Mouse (Mus musculus): ENCODE data around the gene Rpl18a.

The Rpl18a gene

GRCm38 (mm10) chr8:70897021-70897680 lies at the start of gene Rpl18a:
Rpl18a (minus strand) TSS chr8:70897412.
- peak; percentile 92 to 95 for DNase-seq (ENCODE audit: low spot score in 2 of 2)

- DNase-seq (ENCODE audit: low spot score in 2 of 2) = no peak
Measured at GRCm38 (mm10) chr8:70943187-70943586, 46.0 kb upstream of the Rpl18a start.

GRCm38 (mm10) chr8:70941478-70941877 lies 44.3 kb upstream of the Rpl18a start:
- DNase-seq (ENCODE audit: low spot score in 2 of 2) = no peak

- DNase-seq (ENCODE audit: low spot score in 2 of 2) = no peak
Measured at GRCm38 (mm10) chr8:70937200-70937599, 40.0 kb upstream of the Rpl18a start.

GRCm38 (mm10) chr8:70934786-70935185 lies 37.6 kb upstream of the Rpl18a start:
- no peak for DNase-seq (ENCODE audit: low spot score in 2 of 2)

- no peak for DNase-seq (ENCODE audit: low spot score in 2 of 2)
Measured at GRCm38 (mm10) chr8:70933036-70933435, 35.8 kb upstream of the Rpl18a start.

GRCm38 (mm10) chr8:70931731-70932130 lies 34.5 kb upstream of the Rpl18a start:
- DNase-seq (ENCODE audit: low spot score in 2 of 2) = no peak

GRCm38 (mm10) chr8:70928778-70929322 lies 31.6 kb upstream of the Rpl18a start:
- no peak for DNase-seq (ENCODE audit: low spot score in 2 of 2)

- no peak for DNase-seq (ENCODE audit: low spot score in 2 of 2)
Measured at GRCm38 (mm10) chr8:70928096-70928495, 30.9 kb upstream of the Rpl18a start.

- no peak for DNase-seq (ENCODE audit: low spot score in 2 of 2)
Measured at GRCm38 (mm10) chr8:70926396-70926795, 29.2 kb upstream of the Rpl18a start.

- DNase-seq (ENCODE audit: low spot score in 2 of 2) = no peak
Measured at GRCm38 (mm10) chr8:70925754-70926153, 28.5 kb upstream of the Rpl18a start.

GRCm38 (mm10) chr8:70924151-70924550 lies 26.9 kb upstream of the Rpl18a start:
- DNase-seq (ENCODE audit: low spot score in 2 of 2) = no peak

GRCm38 (mm10) chr8:70920049-70920922 lies 23.1 kb upstream of the Rpl18a start:
- no peak for DNase-seq (ENCODE audit: low spot score in 2 of 2)

GRCm38 (mm10) chr8:70914704-70915103 lies 17.5 kb upstream of the Rpl18a start:
- DNase-seq (ENCODE audit: low spot score in 2 of 2) = no peak

- no peak for DNase-seq (ENCODE audit: low spot score in 2 of 2)
Measured at GRCm38 (mm10) chr8:70913523-70913922, 16.3 kb upstream of the Rpl18a start.

GRCm38 (mm10) chr8:70912955-70913354 lies 15.7 kb upstream of the Rpl18a start:
- DNase-seq (ENCODE audit: low spot score in 2 of 2) = no peak

GRCm38 (mm10) chr8:70911596-70911995 lies 14.4 kb upstream of the Rpl18a start:
- DNase-seq (ENCODE audit: low spot score in 2 of 2) = no peak

GRCm38 (mm10) chr8:70907518-70907917 lies 10.3 kb upstream of the Rpl18a start:
- DNase-seq (ENCODE audit: low spot score in 2 of 2) = no peak

GRCm38 (mm10) chr8:70905831-70906736 lies 8.9 kb upstream of the Rpl18a start, which contains the start of gene Map1s:
Map1s (plus strand) TSS chr8:70905932.
- DNase-seq (ENCODE audit: low spot score in 2 of 2) = peak; percentile 28 to 60

GRCm38 (mm10) chr8:70905463-70905830 lies 8.2 kb upstream of the Rpl18a start:
- no peak for DNase-seq (ENCODE audit: low spot score in 2 of 2)

GRCm38 (mm10) chr8:70904532-70904931 lies 7.3 kb upstream of the Rpl18a start:
- DNase-seq (ENCODE audit: low spot score in 2 of 2) = no peak

GRCm38 (mm10) chr8:70903582-70903981 lies 6.4 kb upstream of the Rpl18a start:
- DNase-seq (ENCODE audit: low spot score in 2 of 2) = no peak

Data from urinary bladder, postnatal 36 days (tissue).